Mouse (Mus musculus) megakaryocyte, embryonic 14.5 days (primary cell): ENCODE data around the gene Dnah9.

Experiments
- FLI1 ChIP-seq: IDR thresholded peaks from 2 replicates; pipeline ENCODE4 v1.6.1; 2012; ENCODE audit warnings: low read length, inconsistent platforms, mixed read lengths
- GATA1 ChIP-seq: IDR thresholded peaks from 3 replicates; pipeline ENCODE4 v1.6.1; 2012; ENCODE audit warnings: mixed read lengths, low read length, inconsistent platforms, borderline replicate concordance

- no peak for TF ChIP-seq GATA1
- TF ChIP-seq FLI1: no peak
Measured at GRCm38 (mm10) chr11:65794428-65795219, 373.7 kb downstream of the Dnah9 start.
